Mouse (Mus musculus) small intestine, adult 10 weeks (tissue): ENCODE data around the gene Clca2. TPM values are rescaled to one million over a fixed set of nuclear protein-coding genes. Genes with fewer than 3 reads are reported as not detected.

Experiments used
- polyA plus RNA-seq: library from polyadenylated mRNA; stranded (reverse); fragments of 350-450 nt; fragmentation: Illumina TruSeq; extraction: RNeasy Lipid Tissue Mini Kit (QIAGEN cat#74804); gene quantifications from one replicate; pipeline ENCODE4 v1.2.3, GENCODE M21; 2014; ENCODE audit warnings: low replicate concordance

Clca2 gene
- polyA plus RNA-seq = 0.41 TPM

GRCm38 (mm10) chr3:145099291-145099690 is at the start of gene Clca2:
Clca2 (minus strand) TSS chr3:145099443.

DNA sequence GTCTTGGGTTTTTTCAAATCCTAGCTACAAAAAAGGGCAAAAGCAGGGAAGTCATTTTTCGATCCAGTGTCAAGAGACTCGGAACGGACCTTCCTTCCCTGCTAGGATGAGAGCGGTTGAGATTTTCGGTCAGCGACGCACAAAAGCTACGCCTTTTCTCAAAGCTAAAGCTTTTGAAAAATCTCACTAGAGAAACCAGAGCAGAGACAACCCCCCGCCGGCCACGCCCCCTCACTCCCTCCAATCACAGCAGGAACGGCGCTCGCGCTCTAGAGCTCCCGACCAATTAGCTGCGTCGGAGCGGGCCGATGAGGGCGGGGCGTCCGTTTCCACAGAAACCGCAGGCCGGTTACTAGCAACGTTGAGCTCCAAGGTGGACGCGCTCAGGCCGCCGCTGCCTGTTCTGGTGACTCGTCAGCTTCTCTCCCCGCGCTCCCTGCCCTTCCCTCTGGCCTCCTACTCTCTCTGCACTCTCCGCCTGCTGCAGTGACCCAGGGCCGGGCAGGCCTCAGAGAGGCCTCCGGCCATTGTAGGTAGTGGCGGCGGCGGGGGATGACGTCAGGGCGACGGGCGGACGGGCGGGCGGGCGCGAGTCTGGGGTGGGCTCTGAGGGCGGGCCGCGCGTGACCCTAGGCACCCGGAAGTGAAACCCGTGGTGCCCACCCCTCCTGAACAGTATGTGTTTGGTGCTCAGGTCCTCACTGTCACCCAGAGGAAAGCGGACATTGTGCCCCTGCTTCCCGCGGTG is 19.2 kb upstream of the Clca2 start, which contains the start of gene Odf2l:
Gene Odf2l (plus strand): TSS at position 335 of the 748 bp plus-strand sequence.

GRCm38 (mm10) chr3:145032676-145033075 is 66.6 kb downstream of the Clca2 start, which contains the start of gene Clca1:
Clca1 (minus strand) TSS chr3:145032776.

Other genes with a start within 250 kb of the Clca2 start
- gene Clca4b, start 166.9 kb downstream of the Clca2 start, polyA plus RNA-seq = 2,507 TPM
- 679 TPM for gene Clca4a, start 124.4 kb downstream of the Clca2 start, polyA plus RNA-seq
- 431 TPM for gene Clca1, start 66.7 kb downstream of the Clca2 start, polyA plus RNA-seq
- 92.3 TPM for gene Odf2l, start 19.1 kb upstream of the Clca2 start, polyA plus RNA-seq
- gene Col24a1, start 193.0 kb upstream of the Clca2 start, polyA plus RNA-seq = 2.0 TPM